Mouse (Mus musculus): ENCODE results near the gene Gm3500.
"Not testable (repeated sequence)": the region's sequence is repeated elsewhere in the genome, so short reads cannot be mapped to it uniquely, and the experiment has no call there.

DNA sequence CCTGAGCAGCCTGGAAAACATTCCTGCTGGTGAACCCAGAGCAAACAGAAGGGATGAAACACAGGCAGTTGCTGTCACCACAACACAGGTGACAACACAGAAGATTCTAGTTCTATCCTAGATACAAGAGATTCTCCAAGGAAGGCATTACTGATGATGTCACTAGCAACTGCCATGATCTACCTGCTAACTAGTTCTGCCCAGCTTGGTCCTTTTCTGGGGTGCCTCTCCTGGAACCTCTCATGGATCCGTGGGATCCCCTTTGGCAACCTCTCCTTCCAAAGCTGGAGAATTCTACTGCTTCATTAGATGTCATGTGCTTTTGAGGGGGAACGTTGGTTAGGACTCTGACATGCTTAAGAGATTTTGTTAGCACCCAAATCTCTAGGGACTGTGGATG is 54.0 kb downstream of the Gm3500 start, which contains the start of gene Gm3542:
- not testable (repeated sequence) for TF ChIP-seq CTCF (IDR thresholded peaks at IDR 0.05; ENCODE audit: control insufficient read depth, insufficient read depth, insufficient read length); MYOD1 (IDR thresholded peaks at IDR 0.05; ENCODE audit: control insufficient read depth, insufficient read length, low read depth)
